Mouse (Mus musculus) urinary bladder, postnatal 25 days (tissue): ENCODE results near the gene Dbnl.

Experiments
- DNase-seq: peaks from one replicate; pipeline ENCODE4 v3.0.0; 2022; ENCODE audit warnings: low spot score

Dbnl gene

GRCm38 (mm10) chr11:5788056-5789014 lies at the start of gene Dbnl:
Gene Dbnl, plus strand, starts transcription at chr11:5788488.
- DNase-seq = peak; percentile 95

- DNase-seq = no peak
These were observed 49.2 kb upstream of the Dbnl start for GRCm38 (mm10) chr11:5738888-5739632.

DNA sequence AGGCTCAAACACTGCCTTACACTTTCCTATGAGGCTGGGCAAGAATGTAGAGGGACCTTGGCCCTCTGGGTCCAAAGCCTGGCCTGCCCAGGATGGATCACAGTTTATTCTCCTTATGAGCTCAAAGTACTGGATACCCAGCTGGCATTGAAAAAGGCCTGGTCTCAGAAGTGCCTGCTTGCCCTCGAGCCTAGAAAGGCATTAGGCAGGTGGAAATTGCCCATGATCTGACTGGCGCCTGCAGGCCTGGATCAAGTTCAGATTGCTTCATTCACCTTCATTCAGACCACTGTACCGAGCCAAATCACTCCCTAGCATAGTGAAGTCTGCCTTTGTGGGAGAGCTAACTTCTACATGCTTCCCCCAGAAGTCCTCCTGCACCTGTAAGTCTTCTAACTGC lies 48.4 kb upstream of the Dbnl start:
- DNase-seq = no peak

DNA sequence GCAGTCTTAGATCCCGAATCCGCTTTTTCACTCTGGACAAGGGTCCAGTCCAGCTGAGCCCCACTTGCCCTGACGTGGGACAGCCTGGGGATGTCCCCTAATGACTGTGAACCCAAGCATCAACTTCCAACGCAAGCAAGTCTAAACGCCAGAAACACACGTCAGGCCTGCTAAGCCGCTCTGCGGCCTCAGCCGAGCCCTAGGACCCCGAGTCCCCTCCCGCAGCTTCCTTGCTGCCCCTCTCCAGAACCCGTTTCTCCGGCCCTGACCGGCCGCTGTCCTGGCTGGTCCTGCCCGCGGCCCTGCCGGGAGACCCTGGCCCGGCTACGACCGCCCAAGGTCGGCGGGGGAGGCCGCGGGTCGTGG lies 47.7 kb upstream of the Dbnl start:
- DNase-seq = no peak

GRCm38 (mm10) chr11:5740965-5741627 lies 47.2 kb upstream of the Dbnl start:
- DNase-seq = peak; percentile 71

DNA sequence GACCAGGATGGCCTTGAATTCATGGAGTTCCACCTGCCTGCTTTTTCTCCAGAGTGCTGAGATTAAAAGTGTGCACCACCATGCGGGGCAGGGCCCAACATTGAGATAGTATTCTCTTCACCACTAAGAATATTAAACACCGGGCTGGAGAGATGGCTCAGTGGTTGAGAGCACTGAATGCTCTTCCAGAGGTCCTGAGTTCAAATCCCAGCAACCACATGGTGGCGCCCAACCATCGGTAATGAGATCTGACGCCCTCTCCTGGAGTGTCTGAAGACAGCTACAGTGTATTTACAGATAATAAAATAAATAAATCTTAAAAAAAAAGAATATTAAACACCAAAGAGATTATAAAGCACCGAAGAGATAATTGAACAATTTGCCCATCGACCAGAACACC lies 46.2 kb upstream of the Dbnl start:
- no peak for DNase-seq

GRCm38 (mm10) chr11:5744951-5745350 lies 43.3 kb upstream of the Dbnl start:
- DNase-seq = no peak

DNA sequence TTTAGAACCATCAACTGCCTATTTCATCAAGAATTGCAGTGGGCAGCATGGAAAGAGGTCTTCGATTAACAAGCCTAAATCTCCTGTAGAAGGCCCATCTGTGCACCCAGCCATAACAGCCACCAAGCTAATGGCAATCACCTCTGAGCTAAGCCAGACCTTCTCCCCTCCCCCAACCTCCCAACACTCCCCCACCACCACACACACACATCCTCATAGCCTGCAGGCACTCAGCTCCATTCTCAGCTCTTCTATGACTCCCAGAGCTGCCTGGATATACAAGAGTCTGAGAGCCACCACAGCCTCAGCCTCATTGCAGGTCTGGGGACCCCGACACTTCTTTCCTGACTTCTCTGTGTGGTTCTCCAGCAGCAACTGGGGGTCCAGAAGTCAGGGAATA lies 34.5 kb upstream of the Dbnl start:
- no peak for DNase-seq

DNA sequence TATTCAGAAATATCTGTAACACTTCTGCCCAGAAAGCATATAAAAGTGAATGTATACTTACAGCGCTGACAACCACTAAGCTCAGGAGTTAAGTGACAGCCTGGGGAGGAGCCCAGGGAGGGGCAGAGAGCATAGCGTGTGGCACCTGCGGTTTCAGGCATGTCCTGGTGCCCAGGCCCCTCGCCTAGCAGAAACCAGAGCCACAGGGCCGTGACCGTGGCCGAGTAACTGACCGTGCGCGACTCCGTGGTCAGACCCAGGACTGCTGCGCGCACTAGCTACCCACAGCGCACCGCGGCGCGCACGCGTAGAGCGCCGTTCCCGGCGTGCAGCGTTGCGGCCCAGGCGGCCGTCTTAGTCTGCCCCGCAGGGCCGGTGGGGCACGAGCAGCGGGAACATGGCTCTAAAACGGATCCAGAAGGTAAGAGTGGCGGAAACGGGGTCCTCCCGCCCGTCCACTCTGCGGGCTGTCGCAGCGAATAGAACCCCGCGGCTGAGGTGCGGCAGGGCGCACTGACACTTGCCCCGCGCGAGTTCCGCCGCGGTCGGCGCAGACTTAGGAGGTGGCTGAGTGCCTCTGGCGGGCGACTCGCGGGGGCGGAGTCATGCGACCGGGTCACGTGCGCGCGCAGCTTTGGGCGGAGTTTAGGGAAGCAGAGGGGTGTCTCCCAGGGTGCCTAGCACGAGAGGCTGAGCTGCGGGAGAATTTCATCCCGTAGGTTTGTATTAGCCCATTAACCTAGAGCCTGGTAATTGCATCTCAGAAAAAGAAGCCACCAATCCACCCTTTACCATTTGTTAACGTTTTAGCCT lies 26.3 kb upstream of the Dbnl start, which contains the start of gene Urgcp:
TSS of gene Urgcp (minus strand) at position 557 of the 813 bp plus-strand sequence.
- DNase-seq = peak; percentile 94

DNA sequence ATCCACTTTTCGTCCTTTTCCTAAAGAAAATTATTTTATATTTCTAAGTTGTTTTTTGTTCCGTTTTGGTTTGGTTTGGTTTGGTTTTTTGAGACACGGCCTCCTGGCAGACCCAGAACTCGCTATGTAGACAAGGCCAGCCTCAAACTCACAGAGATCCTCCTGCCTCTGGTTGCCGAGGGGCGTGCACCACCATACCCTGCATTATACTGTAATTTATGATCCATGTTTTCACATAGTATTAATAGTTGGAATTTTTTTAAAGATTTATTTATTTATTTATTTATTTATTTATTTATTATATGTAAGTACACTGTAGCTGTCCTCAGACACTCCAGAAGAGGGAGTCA lies 25.7 kb upstream of the Dbnl start:
- no peak for DNase-seq

DNA sequence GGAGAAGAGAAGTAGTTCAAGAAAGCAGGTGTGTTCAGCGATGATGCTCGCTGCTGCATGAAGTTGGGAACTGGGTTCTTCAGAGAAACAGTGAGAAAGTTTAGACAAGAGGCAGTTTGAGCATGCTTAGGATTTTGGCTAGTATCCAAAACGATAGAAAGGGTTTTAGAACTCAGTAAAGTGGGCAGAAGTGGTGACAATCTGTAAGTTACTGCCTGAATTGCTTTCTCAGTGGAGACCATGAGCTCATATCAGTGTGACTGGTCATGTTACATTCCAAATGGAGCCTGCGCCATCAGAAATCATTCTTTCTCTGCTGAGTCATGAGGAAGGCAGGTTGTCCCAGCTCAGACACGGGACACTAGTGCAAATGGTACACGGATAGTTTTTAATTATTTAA lies 22.3 kb upstream of the Dbnl start:
- no peak for DNase-seq

DNA sequence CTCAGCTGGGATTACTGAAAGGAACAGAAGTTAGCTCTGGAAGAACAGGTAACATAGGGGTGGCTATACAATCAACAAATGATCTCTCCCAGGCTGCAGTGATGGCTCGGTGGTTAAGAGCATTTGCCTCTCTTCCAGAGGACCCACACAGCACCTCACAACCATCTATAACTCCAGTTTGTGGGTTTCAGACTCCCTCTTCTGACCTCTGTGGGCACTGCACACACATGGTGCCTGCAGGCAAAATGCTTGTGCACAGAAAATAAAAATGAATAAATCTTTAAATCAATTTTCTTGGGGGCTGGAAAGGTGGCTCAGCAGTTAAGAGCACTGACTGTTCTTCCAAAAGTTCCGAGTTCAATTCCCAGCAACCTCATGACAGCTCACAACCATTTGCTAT lies 9.8 kb upstream of the Dbnl start:
- DNase-seq = no peak

DNA sequence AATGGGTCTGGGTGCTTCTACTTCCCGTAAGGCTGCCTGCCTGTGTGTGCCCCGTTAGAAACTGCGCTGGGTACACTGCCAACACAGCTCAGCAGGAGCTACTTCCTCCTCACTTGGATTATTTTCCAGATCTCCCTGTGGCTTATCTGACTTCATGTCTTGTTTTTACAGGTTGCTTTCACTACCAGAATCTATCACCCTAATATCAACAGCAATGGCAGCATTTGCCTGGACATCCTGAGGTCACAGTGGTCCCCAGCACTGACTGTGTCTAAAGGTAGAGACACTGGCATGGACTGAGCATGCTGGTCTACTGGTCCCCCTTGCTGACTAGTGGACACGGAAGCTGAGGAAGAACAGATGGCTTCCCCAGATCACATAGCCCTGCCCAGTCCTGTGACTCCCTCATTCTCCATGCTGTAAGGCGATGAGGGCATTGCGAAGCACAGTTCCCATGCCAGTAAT lies 8.2 kb upstream of the Dbnl start:
- DNase-seq = no peak

GRCm38 (mm10) chr11:5782199-5782944 lies 5.9 kb upstream of the Dbnl start:
- no peak for DNase-seq

DNA sequence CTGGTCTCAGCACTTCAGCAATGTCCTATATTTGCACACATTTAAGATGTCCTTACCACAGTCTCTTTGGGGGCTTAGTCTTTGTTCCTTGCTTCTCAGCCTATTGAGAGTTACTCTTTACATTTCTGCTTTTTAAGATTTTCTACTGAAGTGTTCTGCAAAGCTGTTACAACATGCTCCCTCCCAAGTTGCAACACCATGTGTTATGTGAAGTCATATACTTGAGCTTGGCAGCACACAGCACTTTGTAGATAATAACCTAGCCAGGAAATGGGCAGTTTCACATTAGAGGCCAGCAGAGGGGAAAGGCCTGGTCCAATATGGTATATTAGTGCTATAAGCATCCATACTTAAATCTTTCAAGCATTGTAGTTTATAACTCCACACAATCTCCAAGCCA lies 2.6 kb upstream of the Dbnl start:
- no peak for DNase-seq

- DNase-seq = no peak
These were observed 625 bp upstream of the Dbnl start for GRCm38 (mm10) chr11:5787671-5788055.

DNA sequence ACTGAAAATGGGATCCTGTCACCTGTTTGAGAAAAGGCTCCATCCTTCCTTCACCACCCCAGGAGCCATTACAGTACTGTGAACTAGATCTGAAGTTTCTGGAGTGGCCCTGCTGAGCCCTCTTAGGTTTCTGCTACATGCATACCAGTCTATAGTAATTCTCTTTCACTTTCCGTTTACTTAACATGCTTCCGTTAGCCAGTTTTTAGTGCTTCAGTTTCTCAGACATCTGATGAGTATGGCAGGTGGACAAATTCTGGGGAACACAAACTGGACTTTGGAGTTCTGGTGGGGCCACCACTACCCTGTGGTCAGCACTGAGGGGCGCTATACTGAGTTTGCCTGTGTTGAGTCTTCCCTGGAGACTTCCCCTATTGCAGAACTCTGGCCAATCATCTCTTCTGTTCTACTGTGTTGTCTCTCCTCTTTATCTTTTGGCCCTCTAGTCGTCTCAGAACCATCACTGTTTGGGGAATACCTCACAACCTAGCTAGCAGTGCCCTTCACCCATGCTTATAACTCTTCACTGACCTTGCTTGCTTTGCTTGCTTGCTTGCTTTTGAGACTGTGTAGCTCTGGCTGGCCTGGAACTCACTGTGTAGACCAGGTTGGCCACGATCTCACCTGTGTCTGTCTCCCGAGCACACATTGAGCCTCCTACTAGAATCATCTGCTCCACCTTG lies 924 bp downstream of the Dbnl start:
- no peak for DNase-seq

DNA sequence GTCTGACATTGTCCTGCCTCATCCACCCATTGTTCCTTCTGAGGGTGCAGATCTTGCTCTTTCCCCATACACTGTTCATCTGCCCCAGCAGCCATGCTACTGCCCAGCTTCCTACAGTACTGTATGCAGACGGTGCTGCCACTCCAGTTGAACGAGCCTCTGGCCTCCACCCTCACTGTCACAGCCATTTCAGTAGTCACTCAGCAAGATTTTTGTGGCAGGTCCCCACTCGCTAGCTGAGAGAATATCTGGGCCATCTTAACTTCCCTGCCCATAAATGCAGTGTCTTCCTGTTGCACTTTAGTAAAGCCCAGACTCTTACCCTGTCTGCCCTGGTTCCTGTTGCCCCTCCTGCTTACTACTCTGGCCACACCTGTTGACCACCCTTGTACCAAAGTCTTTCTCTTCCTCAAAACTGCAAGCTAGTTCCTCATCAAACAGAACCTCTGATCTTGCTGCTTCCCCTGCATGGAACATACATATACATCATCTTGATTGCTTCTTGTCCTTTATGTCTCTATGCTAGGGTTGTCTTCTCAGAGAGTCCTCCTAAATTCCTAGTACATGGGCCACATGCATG lies 1.6 kb downstream of the Dbnl start:
- peak; percentile 41 for DNase-seq

- DNase-seq = no peak
These were observed 2.1 kb downstream of the Dbnl start for GRCm38 (mm10) chr11:5790431-5790830.

- no peak for DNase-seq
These were observed 7.0 kb downstream of the Dbnl start for GRCm38 (mm10) chr11:5795290-5795689.
